Mouse (Mus musculus) thymus, postnatal 14 days (tissue): ENCODE results near the gene Tardbp.
A peak's percentile ranks its signal among the peaks of the same experiment; 100 is the strongest.

Experiments used
- DNase-seq: peaks from one replicate; pipeline ENCODE4 v3.0.0; 2021

The Tardbp gene

DNA sequence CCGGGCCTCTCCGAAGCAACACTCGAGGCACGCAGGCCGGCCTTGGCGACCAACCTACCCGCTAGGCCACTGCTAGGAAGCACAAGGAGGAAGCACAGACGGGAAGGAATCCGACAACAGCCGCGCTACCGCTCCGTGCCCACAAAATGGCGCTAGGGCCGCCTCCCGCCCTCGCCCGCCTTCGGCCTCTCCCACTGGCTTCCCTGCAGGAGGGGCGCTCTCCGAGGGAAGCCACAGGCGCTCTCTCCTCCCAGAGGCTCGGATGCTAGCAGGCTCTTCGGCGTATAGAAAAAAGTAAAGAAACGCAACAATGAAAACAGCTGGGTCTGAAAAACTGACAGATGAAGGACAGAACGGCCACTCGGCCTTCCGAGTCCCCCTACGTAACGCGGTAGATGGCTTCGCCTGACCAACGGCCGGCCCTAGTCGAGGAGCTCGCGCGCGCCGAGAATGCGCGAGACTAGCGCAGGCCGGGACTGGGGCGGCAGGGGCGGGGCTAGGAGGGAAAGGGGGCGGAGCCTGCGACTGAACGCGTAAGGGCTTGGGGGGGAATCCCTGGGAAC is at the start of gene Tardbp:
Gene Tardbp, minus strand, starts transcription at position 397 of the 563 bp plus-strand sequence.
- DNase-seq: peak; percentile 99

DNA sequence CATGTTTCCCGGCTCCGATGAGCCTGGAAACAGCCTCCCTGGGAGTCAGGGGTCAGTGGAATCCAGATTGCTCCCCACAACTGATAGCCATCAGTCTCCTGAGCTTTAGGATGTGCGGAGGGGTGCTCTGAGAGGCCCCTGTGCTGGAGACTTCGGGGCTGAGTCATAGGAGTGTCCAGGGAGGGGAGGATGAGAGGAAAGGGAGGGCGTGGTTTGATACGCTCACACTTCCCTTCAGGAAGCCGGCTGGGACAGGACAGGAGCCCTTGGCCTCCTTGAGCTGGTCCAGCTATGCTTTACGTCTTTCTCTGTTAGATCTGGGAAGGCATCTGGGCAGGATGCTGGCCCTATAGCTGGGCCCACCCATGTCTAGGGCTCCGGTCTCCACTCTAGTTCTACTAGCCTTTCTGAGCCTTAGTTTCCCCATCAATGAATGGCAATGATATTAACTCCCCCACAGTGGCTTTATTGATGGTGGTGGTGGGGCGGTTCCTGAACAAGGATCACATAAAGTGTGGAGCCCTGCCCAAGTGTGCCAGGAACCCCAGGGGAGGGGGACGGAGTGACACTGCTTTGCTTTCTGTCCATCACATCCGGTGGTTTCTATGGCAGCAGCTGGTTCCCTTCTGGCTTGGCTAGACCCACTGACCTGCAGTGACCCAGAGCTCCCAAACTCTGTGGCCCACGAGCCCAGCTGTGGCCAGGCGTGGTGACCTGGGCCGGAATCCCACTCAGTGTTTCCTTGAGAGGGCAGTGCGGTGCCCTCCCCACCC is 49.6 kb upstream of the Tardbp start:
- no peak for DNase-seq

DNA sequence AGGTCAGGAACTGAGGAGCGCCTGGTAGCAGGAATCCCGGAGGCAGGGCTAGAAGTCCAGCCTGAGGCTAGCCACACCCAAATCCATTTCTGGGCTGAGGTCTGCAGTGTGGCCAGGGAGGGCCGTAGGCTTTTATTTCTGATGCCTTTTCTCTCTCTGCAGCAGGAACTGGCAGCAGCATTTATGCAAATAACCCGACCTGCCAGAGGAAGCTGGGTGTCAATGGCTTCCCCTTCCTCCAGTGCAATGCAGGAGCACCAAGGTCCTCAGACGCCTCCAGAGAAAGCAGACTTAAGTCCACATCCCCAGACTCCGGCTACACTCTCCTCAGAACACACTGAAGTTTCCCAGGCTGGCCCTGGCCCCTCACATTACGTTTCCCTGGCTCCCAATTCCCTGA is 48.2 kb upstream of the Tardbp start:
- no peak for DNase-seq

DNA sequence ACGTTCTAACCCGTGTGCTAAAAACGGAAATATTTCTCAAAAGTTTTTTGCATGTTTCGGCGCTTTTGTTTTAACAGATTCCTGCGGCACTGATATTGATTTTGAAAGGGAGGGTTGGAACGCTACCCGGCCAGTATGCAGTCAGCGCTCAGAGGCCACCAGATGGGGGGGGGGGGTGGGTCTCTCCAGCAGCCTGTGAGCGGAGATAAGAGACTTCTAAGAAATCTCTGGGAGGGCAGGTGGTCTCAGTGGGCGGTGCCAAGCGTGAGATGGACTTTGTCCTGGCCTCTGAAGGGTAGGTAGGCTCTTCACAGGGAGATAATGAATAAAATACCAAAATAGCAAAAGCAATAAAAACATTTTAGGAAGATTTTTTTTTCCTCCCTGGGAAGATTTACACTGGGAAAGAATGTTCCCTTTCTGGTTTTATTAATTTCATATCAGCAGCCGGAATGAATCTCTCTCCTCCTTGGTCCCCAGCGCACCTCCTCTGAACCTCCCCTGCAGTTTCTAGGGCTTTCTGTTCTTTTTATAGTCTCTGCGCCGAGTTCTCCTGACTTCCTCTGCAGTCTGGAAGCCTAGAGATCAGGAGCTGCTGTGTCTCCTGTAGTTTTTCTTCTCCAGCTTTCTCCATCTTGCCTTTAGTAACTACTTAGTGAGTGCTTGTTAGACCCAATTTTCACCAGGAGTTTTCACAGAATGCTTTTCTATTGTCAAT is 44.6 kb upstream of the Tardbp start:
- DNase-seq: no peak

GRCm38 (mm10) chr4:148667006-148667755 is 40.4 kb upstream of the Tardbp start:
- no peak for DNase-seq

DNA sequence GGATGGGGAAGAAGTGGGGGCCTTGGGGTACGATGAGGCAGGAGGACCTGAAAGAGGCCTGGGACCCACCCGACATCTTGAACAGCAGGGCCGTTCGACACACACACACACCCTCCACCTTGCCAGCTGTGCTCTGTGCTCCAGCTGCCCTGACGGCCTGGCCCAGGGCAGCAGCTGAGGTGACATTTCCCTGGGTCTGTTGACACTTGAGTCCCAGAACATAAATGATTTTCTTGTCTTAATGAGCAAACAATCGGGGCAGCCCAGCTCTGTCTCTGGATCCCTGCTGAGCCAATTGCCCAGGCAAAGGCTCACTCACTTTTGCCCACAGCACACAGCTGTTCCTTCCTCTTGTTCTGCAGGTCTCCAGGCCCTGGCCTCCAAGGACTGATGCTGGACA is 37.2 kb upstream of the Tardbp start:
- DNase-seq: no peak

GRCm38 (mm10) chr4:148663326-148663725 is 36.5 kb upstream of the Tardbp start:
- DNase-seq: no peak

GRCm38 (mm10) chr4:148662168-148662965 is 35.5 kb upstream of the Tardbp start:
- DNase-seq: peak; percentile 86

- DNase-seq: no peak
Measured at GRCm38 (mm10) chr4:148660174-148660573, 33.4 kb upstream of the Tardbp start.

DNA sequence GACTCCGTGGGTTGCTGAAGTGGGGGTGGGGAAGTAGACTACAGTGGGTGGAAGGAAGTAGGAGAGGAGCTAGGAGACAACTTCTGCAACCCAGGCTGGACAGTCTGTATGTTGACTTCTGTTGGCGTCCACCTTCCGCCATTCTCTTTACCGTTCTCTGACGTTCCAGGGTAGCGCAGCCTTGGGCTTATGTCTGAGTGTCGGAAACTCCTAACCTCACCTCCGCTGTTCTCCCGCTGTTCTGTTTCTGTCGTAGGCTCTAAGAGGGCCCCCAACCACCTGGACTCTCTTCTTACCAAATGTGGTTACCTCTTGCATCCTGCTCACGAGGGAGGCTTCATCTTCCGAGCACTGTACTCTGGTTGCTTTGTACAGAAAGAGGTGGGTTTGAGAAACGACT is 31.0 kb upstream of the Tardbp start:
- peak; percentile 85 for DNase-seq

DNA sequence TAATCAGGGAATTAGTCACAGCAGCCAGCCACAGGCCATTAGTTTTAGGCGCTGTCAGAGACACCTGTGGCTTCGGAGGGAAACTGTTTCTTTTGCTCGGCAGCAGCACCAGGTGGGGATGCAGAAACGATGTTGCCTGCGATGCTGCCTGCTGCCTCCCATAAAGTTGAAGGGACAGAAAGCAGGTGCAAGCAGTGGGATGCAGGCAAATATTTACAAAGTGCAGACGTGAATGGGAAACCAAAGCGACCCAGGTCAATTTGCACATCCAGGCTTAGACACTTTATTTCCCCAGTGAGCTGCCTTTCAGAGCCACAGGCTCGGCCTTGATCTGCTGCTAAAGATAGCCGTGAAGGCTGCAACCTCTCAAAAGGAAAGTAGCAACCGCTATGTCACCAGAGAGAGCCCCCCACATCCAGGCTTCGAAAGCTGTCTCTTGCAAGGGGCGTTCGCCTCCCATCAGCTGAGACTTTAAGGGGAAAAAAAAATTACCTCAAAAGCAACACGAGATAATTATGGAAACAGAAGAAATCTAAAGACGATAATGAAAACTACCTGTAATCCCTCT is 30.0 kb upstream of the Tardbp start:
- DNase-seq: peak; percentile 73

- peak; percentile 76 for DNase-seq
Measured at GRCm38 (mm10) chr4:148654701-148655398, 28.0 kb upstream of the Tardbp start.

GRCm38 (mm10) chr4:148651045-148651444 is 24.2 kb upstream of the Tardbp start:
- DNase-seq: no peak

- DNase-seq: peak; percentile 36
Measured at GRCm38 (mm10) chr4:148649309-148649708, 22.5 kb upstream of the Tardbp start.

DNA sequence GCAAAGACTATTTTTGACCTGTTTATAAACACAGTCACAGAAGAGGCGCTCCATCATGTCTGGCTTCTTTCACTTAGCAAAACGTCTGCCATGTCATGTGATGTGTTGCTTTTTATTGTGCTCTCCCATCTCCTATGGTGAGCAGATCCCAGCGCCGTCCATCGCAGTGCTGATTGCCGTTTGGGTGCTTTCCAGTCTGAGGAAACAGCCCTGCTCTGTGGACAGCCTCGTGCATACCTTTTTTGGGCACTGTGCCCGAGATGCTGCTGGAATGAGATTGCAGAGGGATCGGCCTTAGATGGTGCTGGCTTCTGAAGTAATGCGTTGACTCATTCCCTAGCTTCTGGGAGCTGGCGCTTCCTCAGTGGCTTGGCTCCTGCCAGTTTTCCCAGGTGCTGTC is 19.8 kb upstream of the Tardbp start:
- DNase-seq: no peak

DNA sequence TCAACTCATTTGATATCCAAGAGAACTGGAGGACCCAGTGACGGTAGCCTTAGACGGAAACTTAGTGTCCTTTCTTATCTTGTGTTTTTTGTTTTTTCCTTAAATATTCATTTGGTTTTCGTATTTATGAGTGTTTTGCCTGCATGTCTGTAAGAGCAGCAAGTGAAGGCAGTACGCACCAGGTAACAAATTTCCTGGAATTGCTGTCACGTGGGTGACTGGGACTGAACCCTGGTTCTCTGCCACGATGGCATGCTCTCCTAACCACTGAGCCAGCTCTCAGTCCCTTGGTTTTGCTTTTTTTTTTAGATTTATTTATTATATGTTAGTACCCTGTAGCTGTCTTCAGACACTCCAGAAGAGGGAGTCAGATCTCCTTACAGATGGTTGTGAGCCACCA is 18.1 kb upstream of the Tardbp start:
- no peak for DNase-seq

DNA sequence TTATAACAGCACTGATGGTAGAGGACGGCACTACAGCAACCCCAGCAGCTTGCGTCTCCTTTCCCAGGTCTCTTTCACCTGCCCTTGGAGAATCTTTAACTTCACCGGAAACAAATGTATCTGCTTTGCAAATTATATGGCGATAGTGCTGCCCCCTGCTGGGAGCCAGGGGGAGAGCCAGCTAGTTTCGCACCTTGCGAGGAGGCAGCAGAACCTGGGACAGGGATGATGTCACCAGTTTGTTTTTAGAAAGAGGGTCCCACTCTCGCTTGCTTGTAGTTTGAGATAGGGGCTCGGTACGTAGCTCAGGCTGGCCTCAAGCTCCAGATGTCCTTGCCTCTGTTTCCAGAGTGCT is 17.3 kb upstream of the Tardbp start:
- peak; percentile 89 for DNase-seq

DNA sequence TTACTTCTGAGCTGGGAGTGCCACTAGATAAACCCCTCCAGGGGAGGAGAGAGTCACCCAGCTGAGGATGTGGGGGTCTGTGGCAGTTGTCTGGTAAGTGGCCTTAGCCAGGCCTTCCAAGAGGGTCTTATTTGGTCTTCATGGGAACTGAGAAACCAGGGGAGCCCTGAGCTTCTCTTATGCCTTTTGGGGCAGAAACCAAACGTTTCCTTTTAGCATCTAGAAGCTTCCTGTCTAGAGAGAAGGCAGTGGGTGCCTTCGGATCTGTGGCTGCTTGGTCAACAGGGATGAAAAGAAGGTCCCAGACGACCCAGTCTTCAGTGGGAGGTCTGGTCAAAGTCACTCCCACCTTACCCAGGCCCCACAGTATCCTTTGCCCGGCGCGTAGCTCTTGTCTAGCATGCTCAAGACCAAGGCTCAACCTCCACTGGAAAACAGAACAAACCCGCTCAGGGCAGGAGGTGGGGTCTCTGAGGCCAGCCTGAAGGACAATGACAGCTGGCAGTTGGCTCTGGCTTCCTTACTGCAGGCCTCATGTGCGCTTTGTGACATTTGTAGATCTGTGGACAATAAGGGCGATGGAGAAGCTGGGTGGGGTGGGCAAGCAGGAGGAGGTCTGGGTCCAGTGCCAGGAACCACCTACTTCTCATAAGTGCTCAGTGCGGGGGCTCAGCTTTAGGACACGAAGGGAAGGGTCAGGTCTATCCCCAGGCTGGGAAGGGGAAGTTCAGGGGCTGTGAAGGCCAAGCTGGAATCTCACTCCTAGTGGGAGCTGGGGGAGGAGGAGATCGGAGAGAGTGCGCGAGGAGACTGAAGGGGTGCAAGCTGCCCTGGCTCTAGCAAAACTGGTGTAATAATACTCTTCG is 16.7 kb upstream of the Tardbp start, which contains the start of gene Gm572:
Gene Gm572, plus strand, starts transcription at position 27 of the 866 bp plus-strand sequence.
- DNase-seq: no peak

DNA sequence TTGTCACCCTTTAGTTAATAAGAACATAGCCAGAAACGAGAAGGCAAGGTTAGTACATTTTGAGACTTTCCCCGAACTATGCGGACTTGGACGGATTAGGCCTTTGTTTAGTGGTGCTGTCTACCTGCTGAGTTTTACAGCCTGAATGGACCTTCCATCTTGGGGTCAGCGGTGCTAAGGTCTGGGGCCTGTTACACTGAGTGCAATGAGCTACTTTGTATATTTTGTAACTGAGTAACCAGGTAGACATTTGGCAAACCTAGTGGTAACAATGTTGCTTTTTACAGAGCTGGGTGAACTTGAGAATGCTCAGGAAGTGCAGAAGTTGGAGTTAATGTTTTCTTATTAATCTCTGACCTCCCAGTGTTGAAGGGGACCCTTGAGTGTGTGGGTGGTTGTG is 14.3 kb upstream of the Tardbp start:
- DNase-seq: no peak

DNA sequence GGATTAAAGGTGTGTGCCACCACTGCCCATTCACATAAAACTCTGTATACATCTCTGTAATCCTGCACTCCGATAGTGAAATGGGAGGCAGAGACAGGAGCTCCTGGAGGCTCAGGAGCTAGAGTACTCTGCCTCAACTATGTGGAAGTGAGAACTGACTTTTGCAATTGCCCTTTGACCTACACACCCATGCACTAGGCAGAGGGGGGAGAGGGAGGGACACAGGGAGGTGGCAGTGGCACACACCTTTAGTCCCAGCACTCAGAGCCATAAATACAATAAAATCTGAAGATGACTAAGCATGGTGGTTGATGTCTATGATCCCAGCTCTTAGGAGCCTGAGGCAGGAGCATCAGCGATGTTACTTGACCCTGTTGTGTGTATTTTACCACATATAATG is 12.6 kb upstream of the Tardbp start:
- DNase-seq: no peak
